Mouse (Mus musculus) myocyte (in vitro differentiated cells): ENCODE measurements around the gene Fars2.

Experiments used
- CEBPB ChIP-seq: IDR thresholded peaks from 2 replicates; pipeline ENCODE4 v1.6.1; 2011; ENCODE audit warnings: mild to moderate bottlenecking, moderate library complexity; ENCODE audit not compliant: poor library complexity, insufficient read depth, severe bottlenecking
- E2F4 ChIP-seq: IDR thresholded peaks from one replicate; pipeline ENCODE4 v1.6.1; 2011; ENCODE audit warnings: mild to moderate bottlenecking, control low read depth, moderate library complexity; ENCODE audit not compliant: insufficient read depth
- MAX ChIP-seq: IDR thresholded peaks from one replicate; pipeline ENCODE4 v1.6.1; 2011; ENCODE audit warnings: low read depth, mild to moderate bottlenecking, control low read depth
- MYOD1 ChIP-seq, 3 experiments: IDR thresholded peaks; one replicate each; pipeline ENCODE4 v1.6.1; 2011; ENCODE audit warnings: control low read depth in 2 of 3, low read depth in 2 of 3, mild to moderate bottlenecking in 2 of 3, moderate library complexity in 1 of 3; ENCODE audit not compliant: insufficient read length in 2 of 3, control insufficient read depth in 1 of 3
- MYOG ChIP-seq, 3 experiments: IDR thresholded peaks; one replicate each; pipeline ENCODE4 v1.6.1; 2011; ENCODE audit warnings: control low read depth in 2 of 3, low read depth in 2 of 3, mild to moderate bottlenecking in 2 of 3; ENCODE audit not compliant: insufficient read length in 2 of 3, control insufficient read depth in 1 of 3, insufficient read depth in 1 of 3
- POLR2A ChIP-seq: IDR thresholded peaks from one replicate; pipeline ENCODE4 v1.6.1; 2011; ENCODE audit warnings: low read depth, mild to moderate bottlenecking, control low read depth, moderate library complexity; ENCODE audit not compliant: insufficient read length
- POLR2AphosphoS2 ChIP-seq: IDR thresholded peaks from one replicate; pipeline ENCODE4 v1.6.1; 2011; ENCODE audit warnings: low read depth, control low read depth; ENCODE audit not compliant: insufficient read length
- REST ChIP-seq: IDR thresholded peaks from one replicate; pipeline ENCODE4 v1.6.1; 2011; ENCODE audit warnings: mild to moderate bottlenecking, control low read depth, moderate library complexity; ENCODE audit not compliant: insufficient read depth, insufficient read length
- SRF ChIP-seq: IDR thresholded peaks from one replicate; pipeline ENCODE4 v1.6.1; 2011; ENCODE audit warnings: low read depth; ENCODE audit not compliant: control insufficient read depth, insufficient read length
- TCF12 ChIP-seq: IDR thresholded peaks from one replicate; pipeline ENCODE4 v1.6.1; 2011; ENCODE audit warnings: mild to moderate bottlenecking, control low read depth; ENCODE audit not compliant: poor library complexity, insufficient read depth, severe bottlenecking
- TCF3 ChIP-seq: IDR thresholded peaks from one replicate; pipeline ENCODE4 v1.6.1; 2011; ENCODE audit warnings: low read depth, control low read depth; ENCODE audit not compliant: insufficient read length
- USF1 ChIP-seq: IDR thresholded peaks from one replicate; pipeline ENCODE4 v1.6.1; 2011; ENCODE audit warnings: low read depth, mild to moderate bottlenecking, control low read depth, moderate library complexity

DNA sequence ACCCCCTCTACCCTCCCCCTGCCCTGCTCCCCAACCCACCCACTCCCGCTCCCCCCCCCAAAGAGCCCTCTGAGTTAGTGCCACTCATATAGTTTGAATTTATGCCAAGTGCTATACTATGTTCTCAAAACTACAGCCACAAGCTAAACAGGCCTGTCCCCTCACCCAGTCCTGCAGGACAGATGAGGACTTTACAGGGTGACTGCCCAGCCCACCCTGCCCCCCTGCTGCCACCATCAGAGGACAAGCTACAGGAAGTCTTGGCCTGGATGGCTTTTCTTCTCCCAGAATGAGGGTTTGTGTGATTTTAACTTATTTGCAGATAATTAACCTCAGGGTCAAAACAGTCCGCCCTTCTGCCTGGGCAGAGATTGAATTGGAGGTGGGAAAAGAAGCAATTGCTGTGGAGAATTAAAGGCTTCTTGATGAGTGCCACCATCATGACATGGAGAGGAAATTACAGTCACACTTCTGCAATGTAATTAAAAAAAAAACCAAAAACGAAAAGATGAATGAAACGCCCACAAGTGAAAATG is 383.2 kb downstream of the Fars2 start:
- TF ChIP-seq E2F4 (no peak), POLR2A (no peak), USF1 (no peak), POLR2AphosphoS2 (no peak), TCF12 (no peak), MAX (no peak), SRF (no peak), CEBPB (no peak), MYOG (IDR thresholded peaks at IDR 0.05; ENCODE audit: control insufficient read depth in 1 of 3, insufficient read depth in 1 of 3, insufficient read length in 2 of 3, low read depth in 2 of 3) (no peak), MYOD1 (IDR thresholded peaks at IDR 0.05; ENCODE audit: control insufficient read depth in 1 of 3, insufficient read length in 2 of 3, low read depth in 2 of 3) (no peak), TCF3 (no peak), REST (no peak)
